Mouse (Mus musculus): ENCODE measurements around the gene Ly6g6f.

The Ly6g6f gene

DNA sequence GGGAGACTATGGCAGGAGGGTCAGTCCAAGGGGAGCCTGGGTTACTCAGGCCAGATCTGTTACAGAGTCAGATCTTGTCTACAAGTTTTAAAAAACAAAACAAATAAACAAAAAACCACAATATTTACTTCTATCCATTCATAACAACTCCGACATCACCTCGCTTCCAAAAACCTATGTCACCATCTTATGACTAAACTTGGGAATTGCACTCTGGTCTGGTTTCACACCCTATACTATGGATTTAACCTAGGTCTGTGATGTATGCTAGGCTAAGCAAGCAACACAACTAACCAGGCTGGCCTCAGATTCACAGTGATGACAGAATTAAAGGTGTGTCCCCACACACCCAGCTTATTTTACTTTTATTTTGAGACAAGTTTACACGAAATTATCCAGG is 21.1 kb upstream of the Ly6g6f start:
- no peak for DNase-seq (ENCODE audit: extremely low read depth, low read depth)

DNA sequence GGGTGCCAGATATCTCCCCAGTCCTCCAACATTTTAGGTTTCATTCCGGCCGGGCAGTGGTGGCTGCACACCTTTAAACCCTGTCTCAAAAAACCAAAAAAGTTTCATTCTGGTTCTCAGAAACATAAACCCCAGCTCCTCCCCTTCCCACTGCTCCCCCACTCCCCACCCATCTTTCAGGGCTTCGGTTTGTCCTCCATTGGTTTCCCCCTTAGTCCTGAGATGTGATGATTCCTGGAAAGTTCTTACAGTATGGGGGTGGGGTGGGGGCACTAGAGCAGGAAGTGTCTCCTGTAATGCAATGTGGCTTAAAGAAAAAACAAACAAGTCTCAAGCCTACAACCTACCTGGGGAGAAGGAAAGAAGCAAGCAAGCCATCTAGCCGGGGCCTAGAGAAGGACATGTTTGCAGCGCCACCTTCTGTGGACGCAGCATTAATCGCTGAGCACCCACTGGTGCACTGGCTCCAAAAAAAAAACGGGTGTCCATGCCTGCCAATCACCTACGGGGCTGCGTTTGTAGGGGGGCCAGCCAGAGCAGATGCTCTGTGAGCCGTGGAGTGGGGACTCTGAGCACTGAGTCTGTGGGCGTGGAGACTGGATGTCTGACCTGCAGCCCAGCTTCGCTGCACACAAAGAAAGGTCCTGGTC is 20.5 kb upstream of the Ly6g6f start:
- DNase-seq (ENCODE audit: extremely low read depth, low read depth): no peak

DNA sequence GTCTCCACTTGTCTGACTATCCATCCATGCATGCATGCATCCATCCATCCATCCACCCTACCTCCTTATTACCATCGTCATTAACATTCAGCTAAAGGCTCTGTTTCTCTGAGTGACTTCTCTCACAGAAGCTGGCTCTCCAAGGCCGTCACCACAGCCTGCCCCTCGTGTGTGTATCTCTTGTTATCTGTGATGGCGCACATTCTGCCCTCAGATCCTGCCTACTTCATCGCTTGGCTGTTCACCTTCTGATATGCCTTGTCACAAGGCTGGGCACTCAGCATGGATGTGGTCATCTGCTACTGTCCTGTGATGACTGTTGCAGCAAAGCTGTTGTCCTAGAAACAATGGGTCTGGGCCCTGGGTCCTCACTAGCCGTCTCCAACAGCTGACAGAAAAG is 19.3 kb upstream of the Ly6g6f start:
- DNase-seq (ENCODE audit: extremely low read depth, low read depth): peak; percentile 79

DNA sequence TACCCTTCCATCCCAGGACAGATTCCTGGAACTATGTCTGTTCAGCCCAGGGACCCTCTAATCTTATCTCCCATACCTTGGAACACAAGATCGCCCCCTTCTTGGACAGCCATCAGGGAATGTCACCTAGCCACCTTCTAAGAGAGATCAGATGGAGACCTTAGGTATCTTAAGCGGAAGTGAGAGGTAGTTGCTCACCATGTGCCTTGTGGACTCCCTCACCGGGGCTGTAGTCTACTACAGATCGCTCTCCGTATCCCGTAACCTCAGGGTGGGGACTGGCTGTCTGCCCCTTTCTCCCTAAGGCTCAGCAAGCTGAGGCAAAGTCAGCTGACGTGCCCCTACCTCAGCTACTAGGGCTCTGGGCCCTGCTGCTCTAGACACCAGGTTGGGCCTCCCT is 18.7 kb upstream of the Ly6g6f start:
- DNase-seq (ENCODE audit: extremely low read depth, low read depth): no peak

DNA sequence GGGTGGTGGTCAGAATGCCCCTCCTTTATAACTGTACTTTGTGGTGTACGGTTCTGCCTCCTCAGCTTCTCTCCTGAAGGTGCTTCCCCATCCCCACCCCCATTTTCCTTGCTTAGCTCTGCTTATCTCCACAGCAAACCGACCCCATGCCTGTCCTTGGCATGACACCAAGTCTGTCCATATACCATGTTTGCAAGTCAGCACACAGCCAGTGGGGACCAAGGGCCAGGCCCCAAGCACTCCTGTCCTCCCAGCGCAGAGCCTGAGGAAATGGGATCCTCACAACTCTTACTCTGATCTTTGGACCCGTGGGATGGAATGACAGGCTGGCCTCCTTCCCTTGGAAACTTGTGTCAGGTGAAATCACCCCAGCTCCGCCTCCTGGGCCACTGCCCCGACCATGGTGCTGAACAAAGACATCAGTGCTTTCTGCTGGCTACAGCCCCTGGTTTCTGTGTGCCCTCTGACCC is 17.8 kb upstream of the Ly6g6f start:
- peak; percentile 93 for DNase-seq (ENCODE audit: extremely low read depth, low read depth)

DNA sequence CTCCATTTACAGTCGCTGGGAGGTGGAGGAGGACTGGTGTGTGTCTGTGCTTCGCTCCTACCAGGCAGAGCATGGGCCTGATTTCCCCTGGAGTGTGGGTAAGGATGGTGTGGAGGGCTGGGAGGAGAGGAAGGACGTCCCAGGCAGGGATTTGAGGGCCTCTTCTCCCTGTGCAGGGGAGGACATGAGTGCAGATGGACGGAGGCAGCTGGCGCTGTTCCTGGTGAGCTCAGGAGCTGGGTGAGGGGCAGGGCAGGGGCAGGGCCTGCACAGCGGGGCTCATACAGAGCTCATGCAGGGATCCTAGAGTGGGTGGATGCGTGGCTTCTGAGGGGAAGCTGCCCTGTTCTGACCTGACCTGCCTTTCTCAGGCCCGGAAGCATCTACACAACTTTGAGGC is 16.9 kb upstream of the Ly6g6f start:
- DNase-seq (ENCODE audit: extremely low read depth, low read depth): no peak

DNA sequence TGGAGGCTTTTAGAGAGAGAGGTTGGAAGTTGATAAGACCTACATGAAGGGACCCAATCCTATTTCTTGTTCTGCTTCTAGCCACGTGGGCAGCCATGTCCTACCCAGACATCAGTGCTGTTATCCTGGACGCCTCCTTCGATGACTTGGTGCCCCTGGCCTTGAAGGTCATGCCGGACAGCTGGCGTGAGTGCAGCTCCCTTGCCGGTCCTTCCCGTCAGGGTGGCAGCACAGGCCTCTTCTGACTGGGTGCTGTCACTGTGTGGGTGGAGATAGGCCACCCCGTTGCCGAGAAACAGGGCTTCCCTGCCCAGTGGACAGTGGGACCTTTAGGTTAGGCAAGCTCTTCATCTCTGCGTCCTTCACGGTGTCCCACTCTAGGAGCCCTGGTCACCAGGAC is 15.8 kb upstream of the Ly6g6f start:
- no peak for DNase-seq (ENCODE audit: extremely low read depth, low read depth)

DNA sequence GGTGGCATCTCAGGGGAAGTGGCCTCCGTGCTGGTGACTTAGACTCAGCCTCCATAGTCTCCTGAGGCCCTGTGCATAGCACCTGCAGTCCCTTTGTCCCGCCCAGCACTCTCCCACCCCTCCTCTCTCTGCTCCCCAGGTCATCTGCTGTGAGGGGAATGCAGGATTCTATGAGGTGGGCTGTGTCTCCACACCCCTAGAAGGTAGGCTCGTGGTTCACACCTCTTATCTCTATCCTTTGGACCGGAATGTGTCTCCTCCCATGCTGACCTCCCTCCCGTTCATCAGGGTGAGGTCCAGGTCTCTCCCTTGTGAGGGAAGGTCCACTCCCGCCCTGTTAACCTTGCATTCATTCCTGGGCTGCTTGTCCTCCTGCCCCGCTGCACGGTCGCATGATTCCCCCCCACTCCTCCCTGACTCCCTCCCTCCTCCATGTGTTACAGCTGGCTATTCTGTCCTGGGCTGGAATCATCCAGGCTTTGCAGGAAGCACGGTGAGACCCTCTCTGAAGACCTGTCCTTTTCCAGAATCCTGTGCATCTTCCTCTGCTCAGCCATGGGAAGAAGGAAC is 14.9 kb upstream of the Ly6g6f start:
- DNase-seq (ENCODE audit: extremely low read depth, low read depth): no peak

DNA sequence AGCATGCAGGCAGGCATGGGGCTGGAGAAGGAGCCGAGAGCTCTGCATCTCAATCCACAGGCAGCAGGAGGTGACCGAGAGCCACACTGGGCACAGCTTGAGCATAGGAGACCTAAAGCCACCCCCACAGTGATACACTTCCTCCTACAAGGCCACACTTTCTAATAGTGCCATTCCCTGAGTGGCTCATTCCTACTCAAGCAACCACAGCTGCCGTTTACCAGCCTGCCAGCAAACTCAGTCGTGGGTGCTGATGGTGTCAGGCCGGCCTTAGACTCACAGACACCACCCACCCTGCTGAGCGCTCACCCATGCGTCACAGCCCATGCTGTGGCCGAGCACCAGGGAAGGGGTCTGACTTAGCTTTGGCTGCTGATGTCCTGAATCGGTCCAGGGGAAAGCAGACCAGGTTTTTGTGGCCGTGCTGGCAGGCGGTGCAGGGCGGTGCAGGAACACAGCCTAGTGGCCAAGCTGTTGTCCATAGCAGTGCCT is 11.8 kb upstream of the Ly6g6f start:
- DNase-seq (ENCODE audit: extremely low read depth, low read depth): no peak

DNA sequence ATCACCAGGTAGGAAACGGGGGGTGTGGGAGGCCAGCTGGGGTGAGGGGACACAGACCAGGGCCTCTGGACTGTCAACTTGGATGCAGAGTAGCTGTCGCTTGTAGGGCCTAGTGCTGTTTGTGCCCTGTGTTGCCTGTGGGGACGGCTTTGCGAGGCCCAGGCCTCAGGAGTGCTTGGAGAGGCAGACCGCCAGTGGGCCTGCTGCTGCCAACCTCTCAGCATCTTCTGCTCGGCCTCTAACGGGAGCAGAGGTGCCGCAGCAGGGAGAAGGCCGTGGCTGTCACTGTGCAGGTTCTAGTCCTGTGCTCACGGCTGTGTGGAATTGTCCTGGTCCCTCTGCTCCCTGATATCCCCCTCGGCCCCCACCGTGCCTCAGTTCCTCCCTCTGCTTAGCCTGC is 11.2 kb upstream of the Ly6g6f start:
- no peak for DNase-seq (ENCODE audit: extremely low read depth, low read depth)

DNA sequence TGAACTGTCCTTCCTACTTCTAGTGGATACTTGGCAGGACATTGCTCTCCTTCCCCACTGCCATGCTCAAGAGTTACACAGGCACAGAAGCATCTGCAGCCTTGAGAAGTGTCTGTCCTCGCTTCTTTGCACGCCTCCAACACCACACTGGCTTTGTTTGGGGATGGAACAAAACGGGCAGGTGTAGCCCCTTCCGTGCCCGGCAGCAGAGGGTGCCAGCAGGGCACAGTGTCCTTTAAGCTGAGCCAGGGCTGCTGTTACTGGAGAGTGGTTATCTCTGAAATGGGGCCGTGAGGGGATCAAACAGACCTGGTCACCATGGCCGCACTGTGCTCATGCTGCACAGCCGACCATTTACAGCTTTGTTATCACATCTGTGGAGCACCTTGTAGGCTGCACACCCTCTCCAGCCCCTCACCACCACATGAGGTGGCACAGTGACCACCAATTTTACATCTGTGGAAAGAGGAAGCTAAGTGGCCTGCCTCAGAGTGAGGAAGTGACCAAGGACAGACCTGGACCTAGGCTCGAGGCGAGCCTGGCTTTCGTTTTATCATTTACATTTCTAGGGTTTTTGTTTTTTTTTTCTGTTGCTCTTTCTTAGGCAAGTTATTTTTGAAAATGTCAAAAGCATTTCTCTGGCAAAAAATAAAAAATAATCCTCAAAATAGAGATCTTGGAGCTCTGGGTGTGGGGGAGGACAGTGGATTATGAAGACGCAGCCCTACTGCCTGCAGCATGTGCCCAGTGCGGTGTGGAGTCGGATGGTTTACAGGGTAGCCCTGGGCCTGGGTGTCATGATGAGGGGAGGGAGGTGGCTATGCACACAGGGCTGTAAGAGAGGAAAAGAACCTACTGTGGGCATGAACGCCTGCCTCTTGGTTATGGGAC is 9.3 kb upstream of the Ly6g6f start:
- no peak for DNase-seq (ENCODE audit: extremely low read depth, low read depth)

DNA sequence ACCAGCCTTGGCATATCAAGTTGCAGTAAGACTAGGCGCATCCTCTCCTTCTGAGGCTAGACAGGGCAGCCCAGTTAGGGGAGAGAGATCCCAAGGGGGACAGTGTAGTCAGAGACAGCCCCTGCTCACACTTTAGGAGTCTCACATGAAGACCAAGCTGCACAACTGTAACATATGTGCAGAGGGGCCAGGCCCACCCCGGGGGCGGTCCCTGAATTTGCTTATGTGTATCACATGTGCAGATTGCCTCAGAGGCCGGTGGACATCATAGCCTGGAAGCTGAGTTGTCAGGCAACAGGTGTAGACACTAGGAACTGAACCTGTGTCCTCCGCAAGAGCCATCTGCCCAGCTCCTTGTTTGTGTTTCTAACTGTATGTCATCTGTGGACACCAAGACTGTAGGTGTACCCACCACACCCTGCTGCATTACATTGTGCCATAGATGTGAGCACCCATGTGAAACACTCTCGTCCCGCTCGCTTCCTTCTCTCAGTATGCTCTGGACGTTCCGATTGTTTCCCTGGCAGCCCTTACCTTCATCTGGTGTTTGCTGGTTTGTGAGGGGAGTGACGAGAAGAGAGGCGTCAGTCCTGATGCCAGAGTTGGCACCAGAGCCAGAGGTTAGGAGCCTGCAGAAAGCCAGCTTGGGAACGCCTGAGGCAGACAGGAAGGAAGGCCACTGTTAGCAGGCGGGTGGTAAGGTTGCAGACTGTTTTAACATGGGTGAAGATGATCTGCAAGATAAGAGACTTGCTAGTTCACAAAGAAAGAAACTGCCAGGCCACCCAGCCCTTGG is 7.2 kb upstream of the Ly6g6f start:
- no peak for DNase-seq (ENCODE audit: extremely low read depth, low read depth)

DNA sequence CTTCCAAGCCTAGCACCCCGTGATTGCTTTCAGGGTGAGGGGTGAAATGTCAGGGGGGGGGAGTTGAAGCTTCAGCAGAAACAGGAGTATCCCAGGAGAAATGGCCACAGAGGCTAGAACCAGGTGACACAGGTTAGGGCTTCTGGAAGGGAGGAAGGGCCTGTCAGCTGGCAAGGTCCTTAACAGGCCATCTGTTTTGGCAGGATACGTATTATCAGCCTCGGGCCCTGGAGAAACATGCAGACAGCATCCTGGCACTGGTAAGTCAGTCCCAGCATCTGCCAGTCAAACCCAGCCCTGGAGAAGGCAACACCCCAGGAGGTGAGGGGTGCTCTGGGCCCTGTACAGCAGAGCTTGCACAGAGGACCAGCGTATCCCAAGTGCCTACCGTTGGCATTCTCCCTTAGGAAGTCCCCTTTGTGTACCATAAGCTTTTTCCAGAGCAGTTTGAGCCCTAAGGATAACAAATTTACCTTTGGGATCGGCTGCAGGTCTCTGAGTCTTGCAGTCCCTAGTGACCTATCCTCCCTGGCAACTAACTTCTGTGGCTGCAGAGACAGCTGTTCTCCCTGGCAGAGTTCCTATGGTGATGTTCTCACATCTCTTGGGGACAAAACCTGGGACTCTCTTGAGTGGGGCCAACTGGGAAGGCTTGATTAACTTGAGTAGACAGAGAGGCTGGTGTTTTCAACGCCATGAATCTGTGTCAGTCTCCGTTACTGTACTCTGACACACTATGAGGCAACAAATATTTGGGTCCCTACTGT is 4.9 kb upstream of the Ly6g6f start:
- DNase-seq (ENCODE audit: extremely low read depth, low read depth): no peak

DNA sequence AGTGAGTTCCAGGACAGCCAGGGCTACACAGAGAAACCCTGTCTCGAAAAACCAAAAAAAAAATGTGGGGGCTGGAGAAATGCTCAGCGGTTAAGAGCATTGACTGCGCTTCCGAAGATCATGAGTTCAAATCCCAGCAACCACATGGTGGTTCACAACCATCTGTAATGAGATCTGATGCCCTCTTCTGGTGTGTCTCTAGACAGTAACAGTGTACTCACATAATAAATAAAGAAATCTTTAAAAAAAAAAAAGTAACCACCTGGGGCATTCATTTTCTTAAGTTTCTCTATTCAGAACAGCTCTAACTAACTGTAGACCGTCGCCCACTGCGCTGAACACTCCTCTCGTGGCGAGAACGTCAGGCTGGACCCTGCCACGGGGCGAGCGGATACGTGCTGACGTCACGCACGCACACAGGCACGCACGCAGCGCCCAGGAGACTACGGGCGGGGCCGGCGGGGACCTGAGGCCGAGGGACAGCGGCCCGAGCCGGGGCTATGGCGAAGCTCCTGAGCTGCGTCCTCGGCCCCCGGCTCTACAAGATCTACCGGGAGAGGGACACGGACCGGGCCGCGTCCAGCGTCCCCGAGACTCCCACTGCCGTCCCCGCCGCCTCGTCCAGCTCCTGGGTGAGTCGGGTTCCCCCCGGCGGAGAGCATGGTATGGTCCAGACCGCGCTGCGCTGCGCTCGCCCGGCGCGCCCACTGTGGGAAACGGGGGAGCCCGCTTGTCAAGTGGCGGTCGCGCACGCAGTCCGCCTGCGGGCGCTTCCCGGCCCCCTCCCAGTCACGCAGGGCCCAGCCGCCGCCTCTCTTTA is 3.6 kb upstream of the Ly6g6f start, which contains the start of gene Abhd16a:
TSS of gene Abhd16a (plus strand) at position 439 of the 820 bp plus-strand sequence.
- DNase-seq (ENCODE audit: extremely low read depth, low read depth): peak; percentile 74

DNA sequence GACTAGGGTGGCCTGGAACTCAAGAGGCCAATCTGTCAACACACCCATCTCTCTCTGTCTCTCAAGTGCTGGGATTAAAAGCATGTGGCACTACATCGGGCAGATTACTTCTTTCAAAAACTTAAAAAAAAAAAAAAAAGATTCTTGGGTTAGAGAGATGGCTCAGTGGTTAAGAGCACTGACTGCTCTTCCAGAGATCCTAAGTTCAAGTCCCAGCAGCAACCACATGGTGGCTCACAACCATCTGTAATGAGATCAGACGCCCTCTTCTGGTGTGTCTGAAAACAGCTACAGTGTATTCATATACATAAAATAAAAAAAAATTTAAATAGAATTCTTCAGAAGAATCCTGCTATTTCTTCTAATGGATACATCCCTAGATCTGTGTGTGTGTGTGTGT is 2.7 kb upstream of the Ly6g6f start:
- no peak for DNase-seq (ENCODE audit: extremely low read depth, low read depth)

DNA sequence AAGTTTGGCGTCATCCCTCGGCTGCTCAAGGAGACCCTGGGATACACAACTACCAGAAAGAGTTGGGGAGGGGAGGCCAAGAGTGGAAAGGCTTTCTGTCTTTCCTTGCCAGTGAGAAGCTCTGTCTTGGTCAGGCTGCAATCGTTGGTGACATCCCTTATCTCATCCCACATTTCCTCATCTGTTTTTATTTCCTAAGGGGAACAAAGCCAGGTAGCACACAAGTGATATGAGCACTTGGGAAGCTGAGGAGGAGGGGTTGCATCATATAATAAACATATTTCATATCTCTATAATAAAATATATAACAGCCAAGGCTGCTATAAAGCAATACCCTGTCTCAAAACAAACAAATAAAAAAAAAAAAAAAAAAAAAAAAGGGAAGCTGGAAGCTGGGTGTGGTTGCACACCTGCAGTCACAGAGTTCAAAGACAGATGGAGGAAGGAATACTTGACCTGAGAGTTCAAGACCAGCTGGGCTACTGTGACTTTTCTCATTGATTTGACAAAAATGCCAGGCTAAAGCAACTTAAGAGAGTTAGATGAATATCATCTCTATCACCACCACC is 1.4 kb downstream of the Ly6g6f start:
- DNase-seq (ENCODE audit: extremely low read depth, low read depth): no peak

DNA sequence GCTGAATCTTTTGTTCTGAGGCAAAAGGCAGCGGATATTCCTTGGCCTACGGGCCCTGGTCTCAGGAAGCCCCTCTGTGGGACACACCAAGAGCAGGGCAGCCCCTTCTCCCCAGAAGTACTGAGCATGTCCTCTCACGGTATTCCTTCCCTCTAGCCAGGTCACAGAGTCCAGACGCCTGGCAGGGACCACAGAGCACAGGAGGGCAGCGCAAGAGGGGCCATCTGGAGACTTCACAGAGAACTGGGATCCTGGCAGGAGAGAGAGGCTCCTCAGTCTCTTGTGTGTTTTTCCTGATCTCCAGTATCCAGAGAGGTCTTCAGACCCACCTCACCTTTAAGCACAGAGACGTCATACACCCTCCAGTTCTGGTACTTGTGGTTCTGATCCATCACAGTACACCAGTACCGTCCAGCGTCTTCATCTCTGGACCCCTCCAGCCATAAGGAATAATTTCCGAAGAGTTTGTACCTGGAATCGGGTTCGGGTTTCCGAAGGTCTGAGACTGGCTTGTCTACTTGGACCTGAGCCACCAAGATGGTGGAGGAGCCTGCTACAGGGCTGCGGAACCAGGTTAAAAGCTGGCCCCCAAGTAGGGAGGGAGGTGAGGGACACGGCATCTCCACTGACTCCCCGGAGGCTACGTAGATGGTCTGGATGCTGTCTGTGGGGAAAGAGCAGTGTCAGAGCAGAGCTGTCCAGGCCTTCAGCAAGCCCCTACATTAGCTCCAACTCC is 2.4 kb downstream of the Ly6g6f start:
- DNase-seq (ENCODE audit: extremely low read depth, low read depth): no peak

DNA sequence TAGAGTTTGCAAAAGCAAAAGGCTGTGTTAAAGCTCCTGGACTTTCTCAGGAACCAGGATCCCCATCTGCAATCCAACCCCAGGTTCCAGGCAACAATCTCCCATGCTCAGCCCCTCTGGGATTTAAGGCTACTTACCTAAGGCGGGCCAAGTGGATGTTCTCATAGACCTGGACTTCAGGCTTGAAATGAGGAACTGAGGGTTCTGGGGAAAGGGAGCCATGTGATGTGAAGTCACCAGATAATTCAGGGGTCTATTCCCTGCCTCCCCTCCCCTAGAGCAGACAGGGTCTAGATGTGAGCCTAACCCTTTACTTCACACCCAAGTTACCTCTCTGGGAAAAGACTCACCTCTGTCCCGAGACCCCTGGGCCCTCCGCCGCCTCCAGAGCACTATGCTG is 4.7 kb downstream of the Ly6g6f start:
- DNase-seq (ENCODE audit: extremely low read depth, low read depth): peak; percentile 56

DNA sequence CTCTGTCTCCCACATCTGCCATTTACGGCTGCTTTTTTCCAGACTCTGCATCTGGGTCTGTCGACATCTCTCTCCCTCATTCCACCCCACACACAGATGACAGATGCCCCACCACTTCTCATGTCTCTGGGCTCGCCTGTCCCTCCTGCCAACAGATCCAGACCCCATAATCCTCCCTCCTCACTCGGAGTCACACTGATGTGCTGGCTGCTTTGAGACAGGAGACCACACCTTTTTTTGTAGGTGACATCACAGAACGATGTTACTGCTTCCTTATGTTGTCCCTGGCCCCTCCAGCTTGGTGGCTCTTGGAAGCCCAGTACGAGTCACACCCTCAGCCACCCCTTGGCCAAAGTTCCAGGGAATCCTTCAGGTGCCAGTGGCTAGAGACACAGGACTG is 5.2 kb downstream of the Ly6g6f start:
- no peak for DNase-seq (ENCODE audit: extremely low read depth, low read depth)
